Mouse (Mus musculus): ENCODE measurements around the gene Mrgpre. TPM values are rescaled to one million over a fixed set of nuclear protein-coding genes. Genes with fewer than 3 reads are reported as not detected.

Mrgpre gene
- polyA plus RNA-seq, 1 experiment = 6.3 TPM

DNA sequence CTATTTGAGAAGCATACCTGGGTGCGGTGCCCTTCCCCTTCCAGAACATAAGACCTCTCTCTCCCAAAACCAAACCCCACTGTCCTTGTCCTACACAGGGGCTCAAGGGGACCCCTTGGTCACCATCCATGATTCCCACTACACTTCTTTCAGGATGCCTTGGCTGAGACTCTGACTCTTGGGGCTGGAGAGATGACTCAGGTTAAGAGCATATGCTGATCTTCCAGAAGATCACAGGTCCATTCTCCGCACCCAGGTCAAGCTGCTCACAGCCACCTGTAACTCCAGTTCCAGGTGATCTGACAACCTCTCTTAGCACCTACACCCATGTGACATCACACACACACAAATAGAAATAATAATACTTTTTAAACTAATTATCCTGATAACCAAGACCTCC is 43.6 kb downstream of the Mrgpre start:
- DNase-seq (ENCODE audit: extremely low spot score in 1 of 2, low spot score in 1 of 2) = no peak

DNA sequence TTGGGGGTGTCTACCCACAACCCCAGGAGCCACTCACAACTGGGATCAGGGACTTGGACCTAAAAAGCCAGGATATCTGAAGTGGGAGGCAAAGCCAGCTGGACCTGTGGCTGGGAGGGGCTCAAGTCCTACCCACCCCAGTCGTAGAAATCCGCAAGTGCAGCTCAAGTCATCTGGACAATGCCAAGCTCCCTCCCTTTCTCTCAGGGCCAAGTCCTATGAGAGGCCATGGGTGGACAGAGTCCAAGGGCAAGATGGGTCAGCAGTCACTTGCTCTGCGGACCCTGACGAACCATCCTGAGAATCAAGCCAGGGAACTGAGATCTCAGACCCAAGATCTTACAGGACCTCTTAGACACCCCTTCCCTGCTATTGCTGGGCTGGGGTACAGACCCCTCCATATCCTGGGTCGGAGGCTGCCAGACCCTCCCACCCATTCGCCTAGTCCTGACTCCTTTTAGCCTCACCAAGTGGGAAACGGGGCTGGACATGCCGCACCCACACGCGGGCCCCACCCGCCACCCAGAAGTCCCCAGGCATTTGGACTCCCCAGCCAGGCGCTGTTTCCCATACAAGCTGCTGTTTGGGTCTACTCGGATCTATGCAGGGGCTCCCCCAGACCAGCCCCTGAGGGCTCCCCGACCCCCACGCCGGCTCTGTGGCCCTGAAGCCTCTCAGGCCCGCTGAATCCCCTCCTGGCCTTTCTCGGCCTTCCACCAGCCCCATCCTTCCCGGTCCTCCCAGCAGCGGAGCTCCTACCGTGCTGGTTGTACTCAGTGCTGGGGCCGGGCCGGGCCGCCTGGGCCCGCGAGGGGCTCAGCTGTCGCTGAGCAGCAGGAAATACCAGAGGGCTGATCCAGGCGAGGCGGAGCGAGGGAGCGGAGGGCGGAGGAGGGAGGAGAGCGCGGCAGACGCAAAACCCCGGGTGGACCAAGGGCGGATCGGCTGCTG is 44.5 kb downstream of the Mrgpre start:
- DNase-seq (ENCODE audit: extremely low spot score in 1 of 2, low spot score in 1 of 2) = peak in 1 of 2 experiments; percentile 81

DNA sequence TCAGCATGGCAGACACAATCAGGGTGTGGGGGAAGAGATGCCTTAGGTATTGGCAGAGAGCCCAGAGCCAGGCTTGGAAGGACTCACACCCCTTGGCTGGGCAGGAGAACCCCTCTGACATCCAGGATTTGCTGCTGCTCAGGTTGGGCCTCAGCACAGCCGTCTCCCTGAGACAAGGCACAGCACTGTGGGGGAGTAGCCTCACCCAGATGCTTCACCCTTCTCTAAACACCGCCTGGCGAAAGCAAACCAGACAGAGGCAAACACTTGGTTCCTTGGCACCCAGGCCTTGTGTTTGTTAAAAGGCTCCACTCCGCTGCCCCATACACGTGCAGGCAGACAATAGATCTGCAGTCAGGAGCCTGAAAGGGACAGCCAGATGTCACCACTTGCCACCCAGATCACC is 45.7 kb downstream of the Mrgpre start:
- peak in 1 of 2 experiments; percentile 28 for DNase-seq (ENCODE audit: extremely low spot score in 1 of 2, low spot score in 1 of 2)

DNA sequence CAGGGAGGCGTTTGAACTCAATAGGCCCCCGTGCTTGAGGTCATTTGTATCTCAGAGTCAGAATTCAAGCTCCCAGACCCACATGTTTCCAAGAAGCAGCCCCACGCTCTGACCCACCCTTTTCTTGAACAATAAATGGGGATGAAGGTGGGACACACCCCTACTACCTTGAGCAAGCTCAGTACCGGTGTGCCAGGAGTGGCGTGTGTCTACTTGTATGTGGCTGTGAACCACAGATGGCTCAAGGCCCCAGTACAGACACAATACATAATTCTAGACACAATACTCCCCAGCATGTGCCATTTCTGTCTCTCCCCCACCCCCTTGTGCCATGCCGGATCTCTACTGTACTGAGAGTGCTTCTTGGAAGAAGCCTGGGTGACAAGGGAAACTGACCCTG is 46.1 kb downstream of the Mrgpre start:
- peak in 1 of 2 experiments; percentile 17 for DNase-seq (ENCODE audit: extremely low spot score in 1 of 2, low spot score in 1 of 2)

DNA sequence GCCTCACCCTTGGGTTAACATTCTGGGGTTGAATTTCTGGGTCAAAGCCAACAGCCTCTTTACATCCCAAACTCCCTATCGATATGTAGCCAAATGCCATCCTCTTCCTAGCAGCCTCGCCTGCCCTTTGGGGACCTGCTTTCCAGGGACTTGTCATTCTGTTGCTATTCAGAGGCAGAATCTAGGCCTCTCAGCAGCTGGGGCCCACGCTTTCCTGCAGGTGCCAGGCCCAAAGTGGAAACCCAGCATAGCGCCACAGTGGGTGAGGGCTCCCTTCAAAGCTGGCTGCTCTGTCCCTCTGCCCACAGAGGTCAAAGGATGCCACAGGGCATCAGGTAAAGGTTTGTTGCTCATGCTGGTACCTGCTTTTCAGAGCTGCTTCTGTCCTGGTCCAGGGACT is 50.6 kb downstream of the Mrgpre start:
- peak in 1 of 2 experiments; percentile 47 for DNase-seq (ENCODE audit: extremely low spot score in 1 of 2, low spot score in 1 of 2)

DNA sequence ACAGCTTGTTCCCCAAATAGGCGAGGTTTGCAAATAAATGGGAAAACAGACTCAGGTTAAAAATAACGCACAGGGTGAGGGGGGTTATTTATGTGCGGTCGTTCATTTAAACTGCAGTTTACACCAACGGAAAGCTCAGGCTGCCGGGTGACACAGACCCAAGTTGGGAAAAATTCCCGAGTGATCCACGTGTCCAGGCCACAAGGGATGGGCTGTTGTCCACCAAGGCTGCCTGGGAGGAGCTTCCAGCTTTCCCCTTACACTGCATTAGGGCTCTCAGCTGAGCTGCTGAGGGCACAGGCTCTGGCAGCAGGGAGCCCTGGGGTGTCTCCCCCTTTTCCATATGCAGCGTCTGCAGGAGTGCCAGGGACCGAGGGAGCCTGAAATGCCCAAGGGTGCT is 54.4 kb downstream of the Mrgpre start:
- DNase-seq (ENCODE audit: extremely low spot score in 1 of 2, low spot score in 1 of 2) = no peak

Other genes starting within 250 kb of the Mrgpre start
- 127 and 139 TPM in 2 replicates for gene Nap1l4, start 235.4 kb downstream of the Mrgpre start, polyA plus RNA-seq (2012; rRNA removed)
- 50.6 and 51.8 TPM in 2 replicates for gene Cars, start 184.4 kb downstream of the Mrgpre start, polyA plus RNA-seq (2012; rRNA removed)
- 0.18 and 0.21 TPM in 2 replicates for gene Tnfrsf26, start 155.8 kb downstream of the Mrgpre start, polyA plus RNA-seq (2012; rRNA removed)
- 4.1 and 4.6 TPM in 2 replicates for gene Tnfrsf22, start 134.8 kb downstream of the Mrgpre start, polyA plus RNA-seq (2012; rRNA removed)
- 2.8 and 3.2 TPM in 2 replicates for gene Tnfrsf23, start 98.6 kb downstream of the Mrgpre start, polyA plus RNA-seq (2012; rRNA removed)
- 36.2 and 37.1 TPM in 2 replicates for gene Osbpl5, start 27.5 kb downstream of the Mrgpre start, polyA plus RNA-seq (2012; rRNA removed)
- gene Mrgprg, start 17.5 kb downstream of the Mrgpre start, polyA plus RNA-seq (2012; rRNA removed) = 0.29 and 0.36 TPM in 2 replicates
- gene Nadsyn1, start 38.3 kb upstream of the Mrgpre start, polyA plus RNA-seq (2012; rRNA removed) = 7.1 and 7.9 TPM in 2 replicates
- gene Dhcr7, start 38.6 kb upstream of the Mrgpre start, polyA plus RNA-seq (2012; rRNA removed) = 55.5 and 58.7 TPM in 2 replicates
- not detected in 2 replicates for gene Gm498, start 82.3 kb upstream of the Mrgpre start, polyA plus RNA-seq (2012; rRNA removed)
- 63.4 and 69.2 TPM in 2 replicates for gene Shank2, start 217.4 kb upstream of the Mrgpre start, polyA plus RNA-seq (2012; rRNA removed)

Measured in frontal cortex, adult 2 months (tissue).